Mouse (Mus musculus) MEL (cell line): ENCODE results near the gene Gm38392. TPM values are rescaled to one million over a fixed set of nuclear protein-coding genes. Genes with fewer than 3 reads are reported as not detected.

Experiments used
- DNase-seq: peaks from one replicate; pipeline ENCODE4 v3.0.0; 2011; ENCODE audit warnings: low read depth, low spot score
- H3K27ac ChIP-seq: 2 replicates; pipeline ENCODE4 v1.5.1; 2012; ENCODE audit warnings: low read depth, mild to moderate bottlenecking, control low read depth, low read length, moderate library complexity; ENCODE audit not compliant: control insufficient read depth
- H3K27me3 ChIP-seq, 2 experiments: fragments of 150-350 bp in 1 of 2; sonication (generic) in 1 of 2; 2 replicates each; pipeline ENCODE4 v1.6.1; 2012; ENCODE audit warnings: low read length in 2 of 2, mild to moderate bottlenecking in 2 of 2, improper control_type of control experiment in 1 of 2, moderate library complexity in 1 of 2; ENCODE audit not compliant: insufficient read depth in 2 of 2, control insufficient read depth in 1 of 2
- H3K36me3 ChIP-seq, 2 experiments: 2 replicates each; pipeline ENCODE4 v1.6.1; 2012 to 2014; ENCODE audit warnings: low read length in 2 of 2, improper control_type of control experiment in 1 of 2, inconsistent platforms in 1 of 2, mild to moderate bottlenecking in 1 of 2; ENCODE audit not compliant: insufficient read depth in 2 of 2, control insufficient read depth in 1 of 2
- H3K4me1 ChIP-seq, 2 experiments: fragments of 150-350 bp in 1 of 2; sonication (generic) in 1 of 2; 2 replicates each; pipeline ENCODE4 v1.6.1; 2012; ENCODE audit warnings: low read length in 2 of 2, improper control_type of control experiment in 1 of 2, mild to moderate bottlenecking in 1 of 2; ENCODE audit not compliant: insufficient read depth in 2 of 2, control insufficient read depth in 1 of 2
- H3K4me3 ChIP-seq, 2 experiments: fragments of 150-350 bp in 1 of 2; sonication (generic) in 1 of 2; 2 replicates each; pipeline ENCODE4 v1.5.1; 2012; ENCODE audit warnings: low read depth in 2 of 2, low read length in 2 of 2, mild to moderate bottlenecking in 2 of 2, moderate library complexity in 2 of 2, control low read depth in 1 of 2, improper control_type of control experiment in 1 of 2; ENCODE audit not compliant: control insufficient read depth in 1 of 2, insufficient read depth in 1 of 2
- H3K79me2 ChIP-seq: 2 replicates; pipeline ENCODE4 v1.6.1; 2012; ENCODE audit warnings: mild to moderate bottlenecking, low read length, moderate library complexity; ENCODE audit not compliant: control insufficient read depth, poor library complexity, insufficient read depth
- H3K9ac ChIP-seq: 2 replicates; pipeline ENCODE4 v1.6.1; 2012; ENCODE audit warnings: low read depth, mild to moderate bottlenecking, control low read depth, low read length, moderate library complexity; ENCODE audit not compliant: control insufficient read depth, poor library complexity, severe bottlenecking
- H3K9me3 ChIP-seq: fragments of 150-350 bp; sonication (generic); replicated peaks from 2 replicates; pipeline ENCODE4 v1.6.1; 2012; ENCODE audit warnings: mild to moderate bottlenecking, low read length, improper control_type of control experiment, moderate library complexity; ENCODE audit not compliant: insufficient read depth
- BHLHE40 ChIP-seq: IDR thresholded peaks from 2 replicates; pipeline ENCODE4 v1.6.1; 2012; ENCODE audit warnings: low read depth, mild to moderate bottlenecking, inconsistent platforms, low read length, improper control_type of control experiment, borderline replicate concordance
- E2F4 ChIP-seq: IDR thresholded peaks from 2 replicates; pipeline ENCODE4 v1.6.1; 2011; ENCODE audit warnings: low read depth, low read length, improper control_type of control experiment, borderline replicate concordance
- ELF1 ChIP-seq: IDR thresholded peaks from 2 replicates; pipeline ENCODE4 v1.6.1; 2014; ENCODE audit warnings: low read depth, mild to moderate bottlenecking, inconsistent platforms, low read length, improper control_type of control experiment, moderate library complexity
- EP300 ChIP-seq, 2 experiments: IDR thresholded peaks; 2 replicates each; pipeline ENCODE4 v1.6.1; 2011; ENCODE audit warnings: improper control_type of control experiment in 2 of 2, low read length in 2 of 2, low read depth in 1 of 2, mild to moderate bottlenecking in 1 of 2
- GATA1 ChIP-seq: IDR thresholded peaks from 2 replicates; pipeline ENCODE4 v1.6.1; 2011; ENCODE audit warnings: low read depth, low read length, improper control_type of control experiment
- HCFC1 ChIP-seq: IDR thresholded peaks from 2 replicates; pipeline ENCODE4 v1.6.1; 2012; ENCODE audit warnings: low read depth, mild to moderate bottlenecking, inconsistent platforms, low read length, improper control_type of control experiment, moderate library complexity
- JUND ChIP-seq: IDR thresholded peaks from 2 replicates; pipeline ENCODE4 v1.6.1; 2011; ENCODE audit warnings: low read depth, mild to moderate bottlenecking, improper control_type of control experiment, low read length
- MXI1 ChIP-seq: IDR thresholded peaks from 2 replicates; pipeline ENCODE4 v1.6.1; 2011; ENCODE audit warnings: mild to moderate bottlenecking, low read depth, low read length, improper control_type of control experiment
- NELFE ChIP-seq: IDR thresholded peaks from 2 replicates; pipeline ENCODE4 v1.6.1; 2011; ENCODE audit warnings: low read depth, low read length, improper control_type of control experiment
- RAD21 ChIP-seq: IDR thresholded peaks from 2 replicates; pipeline ENCODE4 v1.6.1; 2011; ENCODE audit warnings: mild to moderate bottlenecking, low read depth, low read length, improper control_type of control experiment
- RCOR1 ChIP-seq: IDR thresholded peaks from 2 replicates; pipeline ENCODE4 v1.6.1; 2012; ENCODE audit warnings: low read depth, mild to moderate bottlenecking, inconsistent platforms, low read length, improper control_type of control experiment
- SIN3A ChIP-seq: IDR thresholded peaks from 2 replicates; pipeline ENCODE4 v1.6.1; 2012; ENCODE audit warnings: low read length, improper control_type of control experiment, inconsistent platforms
- SMC3 ChIP-seq: IDR thresholded peaks from 2 replicates; pipeline ENCODE4 v1.6.1; 2011; ENCODE audit warnings: low read depth, low read length, improper control_type of control experiment
- TAL1 ChIP-seq: IDR thresholded peaks from 2 replicates; pipeline ENCODE4 v1.6.1; 2012; ENCODE audit warnings: mild to moderate bottlenecking, inconsistent platforms, low read length, moderate library complexity, mixed read lengths
- USF2 ChIP-seq, 2 experiments: IDR thresholded peaks; 2 replicates each; pipeline ENCODE4 v1.6.1; 2011 to 2012; ENCODE audit warnings: improper control_type of control experiment in 2 of 2, low read length in 2 of 2, borderline replicate concordance in 1 of 2, inconsistent platforms in 1 of 2, low read depth in 1 of 2, mild to moderate bottlenecking in 1 of 2; ENCODE audit not compliant: insufficient read depth in 1 of 2
- ZKSCAN1 ChIP-seq: IDR thresholded peaks from 2 replicates; pipeline ENCODE4 v1.6.1; 2012; ENCODE audit warnings: low read depth, mild to moderate bottlenecking, inconsistent platforms, low read length, improper control_type of control experiment, moderate library complexity
- ZMIZ1 ChIP-seq: IDR thresholded peaks from 2 replicates; pipeline ENCODE4 v1.6.1; 2012; ENCODE audit warnings: low read depth, mild to moderate bottlenecking, inconsistent platforms, low read length, improper control_type of control experiment, moderate library complexity
- ZNF384 ChIP-seq: IDR thresholded peaks from 2 replicates; pipeline ENCODE4 v1.6.1; 2012; ENCODE audit warnings: low read depth, mild to moderate bottlenecking, inconsistent platforms, low read length, improper control_type of control experiment
- polyA plus RNA-seq, 2 experiments: library from polyadenylated mRNA; stranded (reverse) in 1 of 2; unstranded in 1 of 2; fragments of >175 nt in 1 of 2; fragments of >200 nt in 1 of 2; gene quantifications; 2 replicates each; pipeline versions ENCODE4 v1.2.1 to v1.2.4; 2012; ENCODE audit warnings: low replicate concordance in 2 of 2, low read depth in 1 of 2; ENCODE audit not compliant: insufficient read length in 2 of 2, insufficient read depth in 1 of 2, missing spikeins in 1 of 2
- total RNA-seq: library from RNA; depleted of rRNA; stranded (reverse); fragments of 300-350 nt; gene quantifications from 2 replicates; pipeline ENCODE4 v1.2.3, GENCODE M21; 2012

The Gm38392 gene
- total and polyA plus RNA-seq, 3 experiments, result 0.69 to 0.84 TPM; not detected in 1

DNA sequence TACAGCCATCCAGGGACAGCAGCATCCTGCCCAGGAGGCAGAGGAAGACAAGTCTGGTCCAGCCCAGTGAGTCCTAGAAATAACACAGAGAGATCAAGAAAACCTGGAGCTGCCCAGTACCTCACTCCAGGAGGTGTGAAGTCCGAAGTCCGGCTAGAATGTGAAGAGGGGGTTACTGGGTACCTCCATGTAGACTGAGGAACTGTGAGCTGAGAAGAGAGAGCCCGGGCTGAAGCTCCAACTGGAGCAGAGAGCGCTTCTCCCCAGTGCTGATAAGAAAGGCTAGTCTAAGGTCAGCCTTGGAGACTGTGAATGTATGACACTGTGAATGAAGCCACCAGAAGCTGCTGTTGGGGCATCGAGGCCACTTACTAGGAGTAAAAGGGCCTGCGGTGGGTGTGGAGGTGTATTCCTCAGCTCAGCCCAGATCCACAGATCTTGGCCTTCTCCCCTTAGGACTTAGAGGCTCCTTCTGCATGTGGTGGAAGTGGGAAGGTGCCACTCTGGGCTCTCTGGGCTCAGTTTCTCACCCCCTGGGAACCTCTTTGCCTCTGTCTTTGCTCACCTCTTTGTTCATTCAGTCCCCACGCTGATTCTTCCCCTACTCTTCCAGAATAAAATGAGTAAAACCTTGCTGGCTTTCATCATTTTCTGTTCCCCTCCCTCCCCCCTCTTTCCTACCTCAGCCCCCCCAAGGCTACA is 82.9 kb downstream of the Gm38392 start:
- Histone ChIP-seq H3K27me3 (peaks cover 3 to 18% of the 10 kb centered on the region in 2 experiments), H3K9me3 (no peaks in the 10 kb centered on the region), H3K79me2 (no peaks in the 10 kb centered on the region), H3K27ac (no peak overlapping the region), H3K9ac (no peak overlapping the region), H3K4me1 (peaks cover 0 to 3% of the 10 kb centered on the region in 2 experiments; a peak in 3 of 4 replicates), H3K4me3 (no peak overlapping the region), H3K36me3 (no peaks in the 10 kb centered on the region; a peak in 1 of 4 replicates)
- TF ChIP-seq SIN3A (no peak), GATA1 (0 out of 2 replicates have a peak, but pooled peaks have one; percentile 3)
- DNase-seq, result peak; percentile 17

DNA sequence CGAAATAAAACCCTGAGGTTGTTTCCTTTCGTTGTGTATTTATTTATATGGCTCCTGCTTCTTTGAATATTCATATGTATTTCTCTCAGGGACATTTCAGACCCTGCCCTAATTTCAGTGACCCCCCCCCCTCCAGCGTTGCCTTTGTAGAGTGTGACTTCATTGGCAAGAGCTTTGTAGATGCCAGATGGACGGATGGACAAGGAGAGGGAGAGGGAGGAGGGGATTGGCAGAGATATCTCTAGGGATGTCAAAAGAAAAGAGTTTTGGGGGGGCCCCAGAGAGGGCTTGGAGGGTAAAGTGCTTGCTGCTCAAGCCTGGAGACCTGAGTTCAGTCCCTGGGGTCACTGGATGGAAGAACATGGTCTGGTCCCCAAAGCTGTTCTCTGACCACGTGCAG is 83.6 kb downstream of the Gm38392 start:
- H3K79me2 ChIP-seq, result no peaks in the 10 kb centered on the region
- H3K4me3 ChIP-seq, result no peak overlapping the region
- TF ChIP-seq RAD21 (no peak), EP300 (IDR thresholded peaks at IDR 0.05; ENCODE audit: low read depth in 1 of 2, low read length in 2 of 2) (no peak), E2F4 (no peak), ZMIZ1 (no peak), HCFC1 (no peak), JUND (no peak), RCOR1 (no peak), NELFE (no peak), BHLHE40 (no peak), TAL1 (no peak), ELF1 (no peak), USF2 (IDR thresholded peaks at IDR 0.05; ENCODE audit: borderline replicate concordance in 1 of 2, insufficient read depth in 1 of 2, low read depth in 1 of 2, low read length in 2 of 2) (no peak), SMC3 (no peak), MXI1 (no peak), ZKSCAN1 (no peak), ZNF384 (no peak)
- H3K27me3 ChIP-seq, result peaks cover 3 to 16% of the 10 kb centered on the region in 2 experiments
- no peaks in the 10 kb centered on the region; a peak in 1 of 4 replicates for H3K36me3 ChIP-seq
- peaks cover 0 to 3% of the 10 kb centered on the region in 2 experiments; a peak in 3 of 4 replicates for H3K4me1 ChIP-seq
- no peak overlapping the region for H3K27ac ChIP-seq
- no peak overlapping the region for H3K9ac ChIP-seq
- no peak for DNase-seq
- no peaks in the 10 kb centered on the region for H3K9me3 ChIP-seq
